Mouse (Mus musculus): ENCODE data around the gene Lbx1. TPM values are rescaled to one million over a fixed set of nuclear protein-coding genes. Genes with fewer than 3 reads are reported as not detected.

The Lbx1 gene
- polyA plus RNA-seq, 1 experiment from 2014 or later, result 0.04 TPM

DNA sequence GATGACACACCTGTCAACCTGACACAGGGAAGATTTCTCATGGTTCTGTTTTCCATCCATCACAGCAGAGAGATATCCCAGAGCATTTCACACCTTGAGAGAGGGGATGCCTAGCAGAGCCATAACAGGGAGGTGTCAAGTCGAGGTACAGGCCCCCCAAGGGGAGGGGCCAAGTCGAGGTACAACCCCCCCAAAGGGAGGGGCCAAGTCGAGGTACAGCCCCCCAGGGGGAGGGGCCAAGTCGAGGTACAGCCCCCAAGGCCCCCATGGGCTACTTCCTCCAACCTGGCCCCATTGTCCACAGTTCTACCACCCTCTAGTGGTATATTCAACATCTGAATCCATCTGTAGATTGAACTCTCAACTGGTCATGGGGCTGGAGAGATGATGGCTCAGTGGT is 41.0 kb downstream of the Lbx1 start:
- Histone ChIP-seq H3K36me3 (ENCODE audit: insufficient read depth, low read length) (no peaks in the 10 kb centered on the region), H3K9ac (ENCODE audit: low read depth, low read length) (no peak overlapping the region), H3K4me1 (replicated peaks; ENCODE audit: insufficient read depth, low read length) (no peaks in the 10 kb centered on the region), H3K4me3 (replicated peaks; ENCODE audit: low read depth, low read length) (no peak overlapping the region), H3K9me3 (replicated peaks; ENCODE audit: low read length) (no peaks in the 10 kb centered on the region), H3K4me2 (ENCODE audit: low read length) (no peak overlapping the region), H3K27ac (no peak overlapping the region), H3K27me3 (ENCODE audit: insufficient read depth, low read length) (no peaks in the 10 kb centered on the region)
- no peak for TF ChIP-seq CTCF (IDR thresholded peaks at IDR 0.05; ENCODE audit: low read depth)
- ATAC-seq (replicated peaks; ENCODE audit: low FRiP score, low read depth), result no peak
- no peak for DNase-seq (ENCODE audit: low spot score)
- 47% methylated on average over 4 of the region's 4 CpGs for WGBS

Other genes with a start within 250 kb of the Lbx1 start
- gene Sema4g, start 246.7 kb downstream of the Lbx1 start, polyA plus RNA-seq (2015; fragmentation: Nextera tagmentation; extraction: Ambion mirVana), result 3.2 and 3.7 TPM in 2 replicates
- 15.7 and 19.4 TPM in 2 replicates for gene Twnk, start 230.1 kb downstream of the Lbx1 start, polyA plus RNA-seq (2015; fragmentation: Nextera tagmentation; extraction: Ambion mirVana)
- 78.9 and 79.9 TPM in 2 replicates for gene Mrpl43, start 229.4 kb downstream of the Lbx1 start, polyA plus RNA-seq (2015; fragmentation: Nextera tagmentation; extraction: Ambion mirVana)
- gene Lzts2, start 221.4 kb downstream of the Lbx1 start, polyA plus RNA-seq (2015; fragmentation: Nextera tagmentation; extraction: Ambion mirVana), result 58.6 and 69.5 TPM in 2 replicates
- 0.43 and 0.80 TPM in 2 replicates for gene Pdzd7, start 190.1 kb downstream of the Lbx1 start, polyA plus RNA-seq (2015; fragmentation: Nextera tagmentation; extraction: Ambion mirVana)
- gene Sfxn3, start 188.3 kb downstream of the Lbx1 start, polyA plus RNA-seq (2015; fragmentation: Nextera tagmentation; extraction: Ambion mirVana), result 28.4 and 29.0 TPM in 2 replicates
- gene Kazald1, start 160.6 kb downstream of the Lbx1 start, polyA plus RNA-seq (2015; fragmentation: Nextera tagmentation; extraction: Ambion mirVana), result 23.6 and 25.0 TPM in 2 replicates
- gene Tlx1, start 85.1 kb downstream of the Lbx1 start, polyA plus RNA-seq (2015; fragmentation: Nextera tagmentation; extraction: Ambion mirVana), result not detected in 2 replicates
- 29.5 and 33.8 TPM in 2 replicates for gene Btrc, start 127.9 kb upstream of the Lbx1 start, polyA plus RNA-seq (2015; fragmentation: Nextera tagmentation; extraction: Ambion mirVana)